Mouse (Mus musculus) neural tube, embryonic 10.5 days (tissue): ENCODE data around the gene Lyrm9.

ENCODE experiments used
- DNase-seq: peaks from one replicate; pipeline ENCODE4 v3.0.0-alpha.2; 2017; ENCODE audit warnings: low spot score; ENCODE audit errors: extremely low spot score

Gene Lyrm9

GRCm38 (mm10) chr11:78826442-78827013 is at the start of gene Lyrm9:
Gene Lyrm9 (plus strand): TSS chr11:78826584.
- peak; percentile 99 for DNase-seq

- no peak for DNase-seq
These were observed 48.3 kb upstream of the Lyrm9 start for GRCm38 (mm10) chr11:78777851-78778680.

- no peak for DNase-seq
These were observed 46.4 kb upstream of the Lyrm9 start for GRCm38 (mm10) chr11:78780002-78780401.

- no peak for DNase-seq
These were observed 45.8 kb upstream of the Lyrm9 start for GRCm38 (mm10) chr11:78780571-78780970.

GRCm38 (mm10) chr11:78782326-78782725 is 44.1 kb upstream of the Lyrm9 start:
- DNase-seq: no peak

GRCm38 (mm10) chr11:78782791-78783347 is 43.5 kb upstream of the Lyrm9 start:
- no peak for DNase-seq

- DNase-seq: peak; percentile 36
These were observed 40.4 kb upstream of the Lyrm9 start for GRCm38 (mm10) chr11:78786013-78786431.

GRCm38 (mm10) chr11:78789370-78790060 is 36.9 kb upstream of the Lyrm9 start:
- no peak for DNase-seq

- DNase-seq: no peak
These were observed 34.8 kb upstream of the Lyrm9 start for GRCm38 (mm10) chr11:78791582-78791981.

- DNase-seq: no peak
These were observed 34.3 kb upstream of the Lyrm9 start for GRCm38 (mm10) chr11:78792055-78792454.

GRCm38 (mm10) chr11:78792465-78792864 is 33.9 kb upstream of the Lyrm9 start:
- DNase-seq: no peak

GRCm38 (mm10) chr11:78793116-78793515 is 33.3 kb upstream of the Lyrm9 start:
- no peak for DNase-seq

GRCm38 (mm10) chr11:78796072-78796729 is 30.2 kb upstream of the Lyrm9 start:
- no peak for DNase-seq

GRCm38 (mm10) chr11:78801094-78801493 is 25.3 kb upstream of the Lyrm9 start:
- no peak for DNase-seq

- no peak for DNase-seq
These were observed 22.6 kb upstream of the Lyrm9 start for GRCm38 (mm10) chr11:78803587-78804316.

- no peak for DNase-seq
These were observed 21.8 kb upstream of the Lyrm9 start for GRCm38 (mm10) chr11:78804551-78804950.

- no peak for DNase-seq
These were observed 21.2 kb upstream of the Lyrm9 start for GRCm38 (mm10) chr11:78805198-78805597.

GRCm38 (mm10) chr11:78805691-78806137 is 20.7 kb upstream of the Lyrm9 start:
- no peak for DNase-seq

GRCm38 (mm10) chr11:78807341-78808108 is 18.9 kb upstream of the Lyrm9 start:
- no peak for DNase-seq

- no peak for DNase-seq
These were observed 17.0 kb upstream of the Lyrm9 start for GRCm38 (mm10) chr11:78809398-78809797.
